Mouse (Mus musculus): Measurements from ENCODE around the gene Kti12.

DNA sequence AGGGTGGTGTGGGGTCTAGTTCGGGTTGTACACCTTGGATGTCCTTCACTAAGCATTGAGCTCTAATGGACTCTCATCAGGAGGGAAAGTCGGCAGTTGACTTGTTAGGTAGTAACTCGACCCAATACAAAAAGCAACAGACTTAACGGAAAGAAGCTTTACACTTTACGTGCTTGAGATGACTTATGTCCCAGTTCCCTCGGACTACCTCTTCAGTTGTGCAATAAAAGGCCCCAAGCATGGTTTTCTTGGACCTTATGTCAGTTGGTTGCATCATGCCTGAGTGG lies 13.8 kb upstream of the Kti12 start:
- no peak for TF ChIP-seq POLR2A (IDR thresholded peaks at IDR 0.05; ENCODE audit: low read depth, low read length)
- no peak for TF ChIP-seq CTCF (IDR thresholded peaks at IDR 0.05; ENCODE audit: extremely low read depth, insufficient read length, insufficient replicate concordance, low read depth, low read length)

All from small intestine, adult 2 months (tissue).